Mouse (Mus musculus): ENCODE results near the gene Lmf2.

The Lmf2 gene

DNA sequence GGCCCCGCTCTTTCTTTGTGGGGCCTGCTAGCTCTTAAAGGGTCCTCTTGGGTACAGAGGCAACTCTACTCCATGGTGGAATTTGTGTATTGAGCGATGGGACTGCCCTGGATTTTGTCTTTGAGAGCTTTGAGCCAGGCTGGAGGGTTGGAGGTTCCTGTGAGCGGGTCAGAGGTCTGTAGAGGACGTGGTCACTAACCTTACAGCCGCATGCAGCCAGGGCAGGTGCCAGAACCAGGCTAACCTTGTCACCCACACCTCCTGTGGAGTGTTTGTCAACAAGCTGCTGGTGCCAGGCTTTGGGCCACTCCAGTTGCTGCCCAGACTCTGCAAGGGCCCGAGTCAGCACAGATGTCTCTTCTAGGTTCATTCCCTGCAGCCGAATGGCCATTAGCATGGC, 20.6 kb upstream of the Lmf2 start:
- CTCF ChIA-PET: no interaction called here

DNA sequence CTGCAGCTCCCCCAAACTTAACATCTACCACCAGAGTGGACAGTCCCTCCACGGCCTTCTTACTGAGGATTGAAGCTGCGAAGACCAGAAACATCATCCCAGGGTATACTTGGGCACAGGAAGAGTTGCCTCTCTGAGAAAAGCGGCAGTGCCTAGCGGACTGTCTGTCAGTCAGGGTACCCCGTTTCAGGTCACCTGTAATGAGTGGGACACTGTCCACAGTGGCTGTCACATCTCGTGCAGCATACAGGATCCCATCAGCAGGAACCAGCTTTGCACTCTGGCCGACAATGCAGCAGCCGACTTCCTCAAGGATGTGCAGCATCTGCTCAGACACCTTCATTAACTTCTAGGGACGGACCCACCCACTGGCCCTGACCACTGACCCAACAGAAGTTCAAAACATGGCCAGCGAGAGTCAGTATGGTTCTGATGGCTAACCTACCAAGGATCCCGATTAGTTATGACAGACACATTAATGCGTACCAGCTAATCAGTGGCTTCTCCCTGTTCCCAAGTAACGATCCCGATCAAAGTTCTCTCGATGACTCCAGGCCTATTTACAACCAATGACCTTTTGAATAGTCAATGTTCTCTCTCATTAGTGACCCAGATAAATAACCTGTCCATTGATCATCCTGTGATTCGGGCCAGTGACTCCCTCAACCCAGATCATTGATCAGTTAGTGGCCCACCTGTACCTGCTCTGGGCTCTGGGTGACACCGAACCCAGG, 19.5 kb upstream of the Lmf2 start:
- ChIA-PET CTCF (interaction anchor here in 3 of 4 experiments (1.1 to 2.7 kb wide), 4 partner anchors 11 to 101 kb away, joined by 3 to 20 read pairs (median 10); no protein-coding TSS in a partner anchor), POLR2A (interaction anchor here in 3 of 4 experiments (1.0 to 14.1 kb wide), 12 partner anchors 10 to 539 kb away, joined by 3 to 248 read pairs (median 24); partner anchors contain the start of genes Lmf2 (in 2 of the 3), Ncaph2 (in 2 of the 3), Adm2 (in 1 of the 3) and C730034F03Rik (in 1 of the 3))

More for the DNA sequence above, 20.6 kb upstream of the Lmf2 start:
- POLR2A ChIA-PET: interaction anchor here in 2 of 4 experiments (1.0 to 14.1 kb wide), 9 partner anchors 8 to 79 kb away, joined by 3 to 248 read pairs (median 6); partner anchors contain the start of genes Klhdc7b (in 2 of the 2), Lmf2 (in 2 of the 2), Ncaph2 (in 2 of the 2) and C730034F03Rik (in 1 of the 2)

DNA sequence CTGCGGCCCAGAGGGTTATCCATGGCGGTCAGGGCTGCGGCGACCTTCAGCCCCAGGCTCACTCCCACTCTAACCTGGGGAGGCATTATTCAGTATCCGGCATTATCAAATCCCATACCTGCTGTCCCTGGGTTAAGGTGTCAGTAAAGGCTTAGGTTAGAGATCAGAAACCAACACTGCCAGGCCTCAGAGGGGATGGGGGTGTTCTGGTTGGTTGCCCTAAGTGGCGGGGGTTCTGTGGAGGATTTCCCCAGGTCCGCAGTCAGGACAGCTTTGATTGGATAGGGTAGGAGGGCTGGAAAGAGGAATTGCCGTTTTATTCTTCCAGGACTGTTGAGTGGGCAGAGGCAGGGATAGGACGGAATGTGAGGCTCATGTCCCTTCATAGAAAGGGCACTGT, 18.9 kb upstream of the Lmf2 start:
- POLR2A ChIA-PET: interaction anchor here (0.6 to 14.1 kb wide), 46 partner anchors 10 to 666 kb away, joined by 3 to 248 read pairs (median 4); partner anchors contain the start of genes Cpt1b (in 3 of the 4), Lmf2 (in 3 of the 4), Ncaph2 (in 3 of the 4) and C730034F03Rik (in 2 of the 4)

DNA sequence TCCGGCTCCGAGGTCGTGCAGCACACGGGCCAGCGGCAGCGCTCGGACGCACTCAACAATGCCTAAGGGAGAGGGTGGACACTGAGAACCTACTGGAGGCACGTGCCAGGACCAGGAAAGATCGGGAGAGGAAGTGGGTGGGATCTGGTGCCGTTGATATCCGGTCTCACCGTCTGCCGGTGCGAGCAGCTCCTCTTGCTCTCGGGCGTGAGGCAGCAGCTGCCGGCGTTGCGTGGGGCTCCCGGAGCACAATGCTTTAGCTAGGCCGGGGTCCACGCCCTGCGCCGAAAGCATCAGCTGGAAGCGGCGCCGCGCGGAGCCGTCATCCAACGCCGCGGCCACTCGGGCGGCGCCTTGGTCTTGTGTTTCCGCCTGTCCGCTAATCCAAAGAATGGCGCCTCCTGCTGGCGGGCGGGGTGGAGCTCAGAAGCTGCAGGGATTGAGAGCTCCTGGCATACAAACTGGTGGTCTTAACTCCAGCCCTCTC, 18.3 kb upstream of the Lmf2 start, which contains the start of gene Sco2:
Gene Sco2 (minus strand): TSS at position 85 of the 487 bp plus-strand sequence.
- CTCF ChIA-PET: interaction anchor here (0.5 to 3.1 kb wide), 57 partner anchors 9 to 607 kb away, joined by 3 to 30 read pairs (median 4); partner anchors contain the start of genes C730034F03Rik (in 3 of the 4), Chkb (in 3 of the 4), Cpt1b (in 3 of the 4) and Gm44502 (in 3 of the 4)

More for the DNA sequence above, 18.9 kb upstream of the Lmf2 start:
- CTCF ChIA-PET: interaction anchor here (0.6 to 3.1 kb wide), 47 partner anchors 10 to 508 kb away, joined by 3 to 30 read pairs (median 4); partner anchors contain the start of genes C730034F03Rik (in 3 of the 4), Chkb (in 3 of the 4), Gm44502 (in 3 of the 4) and Lmf2 (in 3 of the 4)

DNA sequence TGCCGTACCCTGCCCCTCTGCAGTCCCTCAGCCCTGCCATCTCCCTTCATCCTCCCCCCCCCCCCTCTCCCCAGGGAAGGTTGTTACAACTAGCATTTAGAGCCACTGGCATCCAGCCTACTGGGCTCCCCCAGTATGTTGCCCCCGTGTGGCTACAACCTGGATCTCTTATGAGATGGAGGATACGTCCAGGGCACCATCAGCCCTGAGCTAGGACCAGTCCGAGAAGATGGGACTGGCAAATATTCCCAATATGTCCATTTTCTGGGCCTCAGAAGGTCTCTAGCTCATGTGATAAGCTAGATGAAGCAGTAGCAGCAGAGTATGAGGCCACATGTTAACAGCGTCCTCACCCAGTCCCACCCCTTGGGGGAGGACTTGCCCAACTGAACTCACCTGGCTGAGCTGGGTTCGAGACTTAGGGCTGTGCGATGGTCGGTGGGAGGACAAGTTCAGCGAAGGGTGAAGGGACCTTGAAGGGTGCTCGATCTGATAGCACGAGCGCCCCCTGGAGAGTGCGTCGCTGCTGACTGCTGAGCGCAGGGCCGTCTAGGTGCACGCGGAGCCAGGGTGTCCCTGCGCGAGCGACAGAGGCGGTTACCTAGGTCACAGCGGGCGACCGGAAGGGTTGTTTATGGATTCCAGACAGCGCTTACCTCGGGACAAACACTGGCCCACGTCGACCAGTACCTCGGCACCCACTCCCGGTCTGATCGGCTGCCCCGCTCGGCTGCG, 17.7 kb upstream of the Lmf2 start:
- CTCF ChIA-PET: interaction anchor here (0.5 to 3.1 kb wide), 60 partner anchors 9 to 1517 kb away, joined by 3 to 30 read pairs (median 4); partner anchors contain the start of genes C730034F03Rik (in 3 of the 4), Chkb (in 3 of the 4), Cpt1b (in 3 of the 4) and Gm44502 (in 3 of the 4)

More for the DNA sequence above, 18.3 kb upstream of the Lmf2 start, which contains the start of gene Sco2:
- POLR2A ChIA-PET: interaction anchor here (0.6 to 14.1 kb wide), 55 partner anchors 9 to 665 kb away, joined by 3 to 248 read pairs (median 4); partner anchors contain the start of genes Cpt1b (in 3 of the 4), Lmf2 (in 3 of the 4), Ncaph2 (in 3 of the 4) and C730034F03Rik (in 2 of the 4)

DNA sequence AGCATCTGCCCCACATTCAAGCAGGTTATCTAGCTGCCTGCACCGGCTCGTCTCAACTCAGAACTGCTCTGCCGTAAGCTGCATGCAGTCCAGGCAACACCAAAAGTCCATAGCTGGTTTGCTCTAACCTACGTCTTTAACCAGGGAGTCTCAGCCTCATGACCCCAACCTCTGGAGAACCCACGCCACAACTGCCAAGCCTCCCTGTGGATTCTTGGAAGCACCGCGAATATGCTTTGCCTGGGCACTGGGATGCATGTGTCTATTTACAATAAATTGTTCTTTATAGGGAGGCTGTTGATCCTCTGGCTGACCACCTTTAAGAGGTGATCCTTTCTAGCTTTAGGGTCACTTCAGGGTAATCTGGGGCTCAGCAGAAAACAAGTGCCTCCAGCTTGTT, 17.1 kb upstream of the Lmf2 start:
- POLR2A ChIA-PET: interaction anchor here (0.5 to 14.1 kb wide), 32 partner anchors 8 to 672 kb away, joined by 3 to 248 read pairs (median 6); partner anchors contain the start of genes Lmf2 (in 3 of the 4), Ncaph2 (in 3 of the 4), Klhdc7b (in 2 of the 4) and Pim3 (in 2 of the 4)
- CTCF ChIA-PET: interaction anchor here (0.6 to 3.1 kb wide), 17 partner anchors 8 to 1518 kb away, joined by 3 to 30 read pairs (median 6); partner anchors contain the start of genes Lmf2 (in 2 of the 4), Ncaph2 (in 2 of the 4), C730034F03Rik (in 1 of the 4) and Chkb (in 1 of the 4)

More for the DNA sequence above, 17.7 kb upstream of the Lmf2 start:
- POLR2A ChIA-PET: interaction anchor here (0.6 to 14.1 kb wide), 55 partner anchors 8 to 673 kb away, joined by 3 to 248 read pairs (median 4); partner anchors contain the start of genes Cpt1b (in 3 of the 4), Lmf2 (in 3 of the 4), Ncaph2 (in 3 of the 4) and Pim3 (in 3 of the 4)

DNA sequence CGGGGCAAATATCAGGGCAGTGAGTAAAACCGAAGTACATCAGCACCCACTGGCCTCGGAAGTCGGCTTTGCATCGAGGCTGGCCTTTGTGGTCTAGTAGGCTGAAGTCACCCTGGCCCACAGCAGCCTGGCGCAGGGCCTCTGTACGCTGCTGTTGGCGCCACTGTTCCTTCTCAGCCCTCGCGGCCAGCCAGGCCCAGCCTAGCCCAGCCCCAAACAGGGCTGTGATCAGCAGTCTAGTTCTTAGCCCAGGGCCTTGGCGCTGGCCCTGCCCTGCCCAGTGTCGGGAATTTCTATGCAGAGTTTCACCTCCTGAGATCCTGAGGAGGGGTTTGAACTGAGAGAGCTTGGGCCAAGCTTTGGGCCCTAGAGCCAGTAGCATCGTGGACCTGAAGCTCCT, 16.6 kb upstream of the Lmf2 start:
- ChIA-PET POLR2A (interaction anchor here (0.5 to 14.1 kb wide), 32 partner anchors 8 to 510 kb away, joined by 3 to 248 read pairs (median 3); partner anchors contain the start of genes Lmf2 (in 3 of the 4), Ncaph2 (in 3 of the 4), C730034F03Rik (in 2 of the 4) and Gm44502 (in 2 of the 4)), CTCF (interaction anchor here (0.6 to 3.1 kb wide), 7 partner anchors 8 to 162 kb away, joined by 3 to 30 read pairs (median 15); partner anchors contain the start of genes Lmf2 (in 2 of the 4), Ncaph2 (in 2 of the 4), C730034F03Rik (in 1 of the 4) and Chkb (in 1 of the 4))

DNA sequence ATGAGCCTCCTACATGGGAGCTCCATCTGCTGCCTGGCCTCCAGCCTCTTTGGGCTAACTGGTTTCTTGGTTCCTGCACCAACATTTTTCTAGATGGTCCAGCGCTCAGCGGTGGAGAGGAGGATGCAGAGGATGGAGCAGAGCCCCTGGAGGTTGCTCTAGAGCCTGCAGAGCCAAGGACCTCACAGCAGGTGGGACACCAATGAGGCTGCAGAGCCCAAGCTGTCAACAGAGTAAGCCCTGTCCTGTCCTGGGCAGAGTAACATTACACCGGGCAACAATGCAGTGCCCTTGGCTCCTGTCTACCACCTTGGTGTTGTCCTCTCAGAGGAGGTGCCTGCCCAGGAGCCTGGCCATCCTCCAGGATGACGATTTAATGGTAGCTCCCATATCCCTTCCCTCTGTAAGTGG, 9.7 kb upstream of the Lmf2 start:
- POLR2A ChIA-PET: interaction anchor here in 3 of 4 experiments (1.3 to 16.3 kb wide), 6 partner anchors 7 to 12 kb away, joined by 5 to 248 read pairs (median 12); partner anchors contain the start of genes Sco2 (in 3 of the 3), Lmf2 (in 2 of the 3), Ncaph2 (in 2 of the 3) and Odf3b (in 1 of the 3)
- CTCF ChIA-PET: interaction anchor here in 3 of 4 experiments (1.3 to 3.2 kb wide), 3 partner anchors 8 to 9 kb away, joined by 5 to 20 read pairs (median 15); partner anchors contain the start of gene Sco2 (in 3 of the 3)

DNA sequence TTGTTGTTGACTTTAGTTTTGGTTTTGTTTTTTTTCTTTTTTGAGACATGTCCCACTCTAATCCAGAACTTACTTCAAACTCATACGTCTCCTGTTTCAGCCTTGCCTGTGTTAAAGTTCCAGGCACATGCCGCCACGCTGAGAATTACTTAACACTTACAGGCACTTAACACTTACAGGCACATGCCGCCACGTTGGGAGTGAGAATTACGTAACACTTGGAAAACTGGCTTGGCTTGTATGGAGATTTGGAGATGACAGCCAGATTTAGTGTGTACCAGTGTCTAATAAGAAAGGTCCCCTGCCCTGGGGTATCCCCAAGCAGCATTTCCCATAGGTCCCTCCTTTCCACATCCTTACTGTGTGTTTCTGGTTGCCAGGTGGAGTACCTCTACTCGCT, 7.6 kb upstream of the Lmf2 start:
- ChIA-PET CTCF (interaction anchor here in 2 of 4 experiments (0.6 to 3.2 kb wide), 3 partner anchors 11 to 48 kb away, joined by 3 to 20 read pairs (median 15); partner anchors contain the start of gene Sco2 (in 2 of the 2)), POLR2A (interaction anchor here in 2 of 4 experiments (1.3 to 16.3 kb wide), 6 partner anchors 10 to 66 kb away, joined by 3 to 248 read pairs (median 6); partner anchors contain the start of genes Sco2 (in 2 of the 2), C730034F03Rik (in 1 of the 2), Chkb (in 1 of the 2) and Gm44502 (in 1 of the 2))

DNA sequence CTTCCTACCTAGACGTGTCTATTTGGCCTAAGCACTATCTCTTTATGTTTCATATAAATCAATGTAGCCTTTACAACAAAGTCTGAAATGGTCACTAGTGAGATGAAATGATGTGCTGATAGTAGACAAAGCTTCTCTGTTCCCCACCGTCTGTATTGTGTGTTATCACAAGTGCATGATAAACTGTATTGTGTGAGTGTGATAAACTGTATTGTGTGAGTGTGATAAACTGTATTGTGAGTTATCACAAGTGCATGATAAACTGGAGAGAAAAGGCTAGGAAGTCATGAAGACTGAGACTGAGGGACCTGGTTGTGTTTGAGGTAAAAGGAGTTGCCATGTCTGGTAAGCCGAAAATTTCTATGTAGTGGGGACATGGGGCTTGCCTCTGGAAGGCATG, 3.3 kb upstream of the Lmf2 start:
- ChIA-PET CTCF (interaction anchor here in 2 of 4 experiments (0.5 to 4.5 kb wide), 4 partner anchors 14 to 584 kb away, joined by 3 to 30 read pairs (median 19); partner anchors contain the start of gene Sco2 (in 2 of the 2)), POLR2A (interaction anchor here in 2 of 4 experiments (1.0 to 16.3 kb wide), 6 partner anchors 8 to 70 kb away, joined by 3 to 248 read pairs (median 4); partner anchors contain the start of genes Sco2 (in 2 of the 2), C730034F03Rik (in 1 of the 2), Gm44502 (in 1 of the 2) and Odf3b (in 1 of the 2))

DNA sequence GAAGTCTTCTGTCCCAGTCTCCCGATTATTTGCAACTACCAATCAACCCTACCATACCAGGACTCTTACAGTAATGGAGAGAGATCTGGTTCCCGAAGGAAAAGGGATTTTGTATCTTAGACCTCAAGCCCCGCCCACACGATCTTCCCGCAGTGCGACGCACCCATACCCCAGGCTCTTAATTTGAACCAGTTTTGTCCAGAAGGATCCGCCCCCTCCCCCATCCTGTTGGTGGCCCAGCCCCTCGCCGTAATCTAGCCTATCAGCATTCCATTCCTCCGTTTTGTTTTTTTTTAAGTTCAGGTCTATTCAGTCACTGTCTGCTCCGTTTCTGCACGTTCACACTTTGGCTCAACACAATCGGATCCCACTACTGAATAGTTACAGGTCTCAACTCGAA, 913 bp upstream of the Lmf2 start:
- POLR2A ChIA-PET: interaction anchor here (0.7 to 16.3 kb wide), 39 partner anchors 8 to 1899 kb away, joined by 3 to 248 read pairs (median 4); partner anchors contain the start of genes Sco2 (in 4 of the 4), Chkb (in 2 of the 4), Cpt1b (in 2 of the 4) and Tubgcp6 (in 2 of the 4)

DNA sequence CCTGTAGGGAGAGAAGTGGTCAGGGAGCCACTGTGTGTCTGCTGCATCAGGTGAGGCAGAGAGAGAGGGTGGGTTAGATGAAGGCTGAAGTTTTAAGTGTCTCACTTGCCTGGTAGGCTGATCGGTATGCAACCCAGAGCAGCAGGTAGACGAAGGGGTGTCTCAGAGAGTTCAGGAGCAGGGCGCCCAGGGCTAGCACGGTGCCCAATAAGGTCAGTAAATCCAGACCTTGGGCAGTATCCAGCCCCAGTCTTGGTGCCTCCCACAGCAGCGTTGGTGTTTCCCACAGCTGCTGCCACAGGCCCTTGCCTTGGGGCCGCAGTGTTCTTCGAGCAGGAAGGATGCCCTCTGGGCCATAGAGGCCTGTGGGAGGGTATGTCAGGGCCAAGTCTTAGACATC, 1.0 kb downstream of the Lmf2 start:
- POLR2A ChIA-PET: interaction anchor here in 2 of 4 experiments (0.9 to 16.3 kb wide), 4 partner anchors 18 to 172 kb away, joined by 4 to 248 read pairs (median 40); partner anchors contain the start of genes Sco2 (in 2 of the 2), Miox (in 1 of the 2), Odf3b (in 1 of the 2) and Tymp (in 1 of the 2)
- CTCF ChIA-PET: no interaction called here

More for the DNA sequence above, 913 bp upstream of the Lmf2 start:
- CTCF ChIA-PET: interaction anchor here (0.6 to 4.5 kb wide), 8 partner anchors 17 to 1620 kb away, joined by 3 to 30 read pairs (median 3); partner anchors contain the start of genes Sco2 (in 2 of the 4), C730034F03Rik (in 1 of the 4), Chkb (in 1 of the 4) and Gm44502 (in 1 of the 4)

DNA sequence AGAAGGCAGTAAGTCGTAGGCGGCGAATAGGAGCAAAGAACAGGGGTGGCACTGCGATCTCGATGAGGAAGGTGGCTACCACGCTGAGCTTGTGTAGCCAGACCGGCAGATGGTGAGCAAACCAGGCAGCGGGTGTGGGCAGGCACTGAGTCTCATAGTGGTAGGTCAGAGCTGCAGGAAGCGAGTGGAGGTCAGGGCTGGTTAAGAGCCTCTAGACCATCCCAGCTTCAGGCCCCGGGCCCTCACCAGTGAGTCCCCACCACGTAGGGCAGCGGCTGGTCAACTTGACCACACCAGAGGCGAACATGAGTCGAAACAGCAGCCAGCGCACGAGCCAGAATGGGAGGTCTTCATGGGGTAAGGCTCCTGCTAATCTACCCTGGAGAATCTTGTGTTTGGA, 1.6 kb downstream of the Lmf2 start:
- POLR2A ChIA-PET: interaction anchor here in 2 of 4 experiments (0.5 to 16.3 kb wide), 5 partner anchors 14 to 141 kb away, joined by 3 to 248 read pairs (median 5); partner anchors contain the start of genes Sco2 (in 2 of the 2), Miox (in 1 of the 2), Odf3b (in 1 of the 2) and Tymp (in 1 of the 2)
- CTCF ChIA-PET: interaction anchor here in 1 of 4 experiments (1.6 kb wide), 1 partner anchor 14 kb away, joined by 3 read pairs; no protein-coding TSS in a partner anchor

DNA sequence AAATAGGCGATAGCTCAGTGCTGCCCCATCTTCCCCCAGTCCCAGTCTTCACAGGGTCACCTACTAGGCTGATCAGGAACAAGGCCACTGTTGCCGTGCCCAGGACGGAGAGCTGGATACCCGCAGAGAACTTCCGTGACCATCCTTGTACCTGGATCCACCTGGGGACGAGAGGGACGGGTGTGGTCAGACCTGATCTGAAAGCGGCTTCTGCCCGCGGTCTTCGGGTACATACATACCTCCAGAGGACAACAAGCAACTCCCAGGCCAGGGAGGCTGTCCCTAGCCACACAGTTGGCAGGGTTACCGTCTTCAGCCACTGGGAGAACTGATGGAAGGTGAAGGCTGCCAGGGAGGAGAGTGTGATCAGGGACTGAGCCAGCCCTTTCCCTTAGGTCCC, 2.7 kb downstream of the Lmf2 start:
- ChIA-PET POLR2A (interaction anchor here in 2 of 4 experiments (0.6 to 16.3 kb wide), 5 partner anchors 11 to 28 kb away, joined by 3 to 248 read pairs (median 3); partner anchors contain the start of genes Sco2 (in 2 of the 2), Odf3b (in 1 of the 2) and Tymp (in 1 of the 2)), CTCF (interaction anchor here in 2 of 4 experiments (0.6 to 1.6 kb wide), 2 partner anchors 13 to 66 kb away, joined by 3 to 4 read pairs; no protein-coding TSS in a partner anchor)

DNA sequence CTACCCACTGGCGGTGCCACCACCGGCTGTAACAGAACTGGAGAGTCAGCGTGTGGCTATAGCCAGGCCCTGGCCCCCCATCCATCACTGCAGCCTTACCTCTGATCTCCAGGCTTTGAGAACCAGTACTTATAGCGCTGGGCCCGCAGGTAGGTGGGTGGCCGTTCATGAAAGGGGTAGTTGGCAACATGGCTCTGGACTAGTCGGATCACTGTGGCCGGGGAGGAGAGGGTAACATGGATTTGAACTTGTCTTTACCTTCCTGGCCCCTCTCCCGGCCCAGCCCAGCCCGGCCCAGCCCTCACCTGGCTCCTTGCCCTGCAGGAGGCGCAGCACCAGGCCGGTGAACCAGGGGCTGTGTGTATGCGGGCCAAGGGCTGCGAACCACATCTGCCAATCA, 3.4 kb downstream of the Lmf2 start:
- POLR2A ChIA-PET: interaction anchor here in 2 of 4 experiments (0.6 to 16.3 kb wide), 7 partner anchors 9 to 37 kb away, joined by 3 to 248 read pairs (median 3); partner anchors contain the start of genes Sco2 (in 2 of the 2), Odf3b (in 1 of the 2), Sbf1 (in 1 of the 2) and Tymp (in 1 of the 2)
- CTCF ChIA-PET: interaction anchor here in 1 of 4 experiments (1.8 kb wide), 1 partner anchor 22 kb away, joined by 7 read pairs; the partner anchor contains the start of gene Sco2

All from embryonic stem cell, embryonic (primary cell).